Mouse (Mus musculus) layer of hippocampus, adult 9-10 months (tissue): ENCODE results near the gene Rbm38.

Experiments used
- DNase-seq: peaks from one replicate; pipeline ENCODE4 v3.0.0; 2022; ENCODE audit warnings: low spot score

Rbm38 gene

GRCm38 (mm10) chr2:173060450-173060849, 40.2 kb downstream of the Rbm38 start:
- DNase-seq, result no peak

GRCm38 (mm10) chr2:173061443-173062351, 41.4 kb downstream of the Rbm38 start:
- DNase-seq, result no peak

GRCm38 (mm10) chr2:173063219-173063618, 42.9 kb downstream of the Rbm38 start:
- no peak for DNase-seq

- no peak for DNase-seq
Measured at GRCm38 (mm10) chr2:173064864-173065263, 44.6 kb downstream of the Rbm38 start.

GRCm38 (mm10) chr2:173072948-173073347, 52.6 kb downstream of the Rbm38 start:
- DNase-seq, result no peak

GRCm38 (mm10) chr2:173073666-173074065, 53.4 kb downstream of the Rbm38 start:
- no peak for DNase-seq

- DNase-seq, result no peak
Measured at GRCm38 (mm10) chr2:173076921-173077320, 56.6 kb downstream of the Rbm38 start.

GRCm38 (mm10) chr2:173079766-173080549, 59.7 kb downstream of the Rbm38 start:
- DNase-seq, result no peak

- DNase-seq, result peak; percentile 43
Measured at GRCm38 (mm10) chr2:173080785-173081241, 60.5 kb downstream of the Rbm38 start.

GRCm38 (mm10) chr2:173082706-173083105, 62.4 kb downstream of the Rbm38 start:
- no peak for DNase-seq

GRCm38 (mm10) chr2:173083106-173083505, 62.8 kb downstream of the Rbm38 start:
- DNase-seq, result no peak

GRCm38 (mm10) chr2:173083712-173084475, 63.6 kb downstream of the Rbm38 start:
- no peak for DNase-seq
